Mouse (Mus musculus): ENCODE measurements around the gene Nxt1. TPM values are rescaled to one million over a fixed set of nuclear protein-coding genes. Genes with fewer than 3 reads are reported as not detected.
A peak's percentile ranks its signal among the peaks of the same experiment; 100 is the strongest.

Nxt1 gene
- polyA plus RNA-seq (2016; fragmentation: Nextera tagmentation; extraction: Ambion mirVana), result 53.5 and 59.7 TPM in 2 replicates

DNA sequence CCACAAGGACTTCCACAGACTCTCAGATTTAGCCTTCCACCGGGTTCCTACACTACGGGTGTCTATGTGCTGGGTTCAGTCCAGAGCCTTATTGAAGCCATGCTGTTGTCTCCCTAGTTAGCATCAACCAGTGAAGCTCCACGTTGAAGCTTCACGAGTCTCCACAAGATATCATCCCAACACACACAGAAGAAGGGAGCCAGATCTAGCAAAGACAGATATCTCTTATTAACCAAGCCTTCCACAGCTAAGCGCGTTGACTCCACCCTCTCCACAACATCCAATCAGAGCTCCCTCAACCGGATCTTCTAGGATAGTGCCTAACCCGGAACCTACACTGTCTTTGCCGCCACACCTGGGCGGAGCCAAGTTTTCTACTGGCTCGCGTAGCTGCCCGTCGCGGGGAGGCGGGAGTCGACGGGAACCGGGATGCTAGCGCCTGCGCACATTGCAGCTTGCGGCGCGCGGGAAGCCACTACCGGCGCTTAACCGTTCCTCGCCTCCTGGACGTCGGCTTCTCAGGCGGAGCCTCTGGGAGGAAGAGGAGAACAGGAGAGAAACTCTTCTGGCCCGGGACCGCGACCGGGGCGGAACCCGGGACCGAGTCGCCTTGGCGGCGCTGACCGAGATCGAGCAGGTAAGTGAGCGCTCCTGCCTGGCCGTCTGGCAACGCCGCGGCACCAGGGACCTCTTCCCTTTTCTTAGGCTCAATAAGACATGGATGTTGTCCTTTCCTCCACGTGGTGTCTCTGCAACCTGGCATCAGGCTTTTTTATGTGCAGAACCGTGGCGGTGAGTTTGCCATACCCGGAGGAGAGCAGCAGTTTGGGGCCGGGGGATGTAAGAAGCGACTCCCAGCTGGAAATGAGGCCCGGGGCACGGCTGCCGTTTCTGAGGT, at the start of gene Nxt1:
Nxt1 (plus strand) TSS at position 403 of the 898 bp plus-strand sequence.
- no peaks in the 10 kb centered on the region for H3K27me3 ChIP-seq (replicated peaks)
- H3K9me3 ChIP-seq (replicated peaks), result no peaks in the 10 kb centered on the region
- H3K4me3 ChIP-seq, result peak within 1 kb of the TSS; percentile 76
- H3K36me3 ChIP-seq, result peaks cover 24% of the 10 kb centered on the region
- peak within 1 kb of the TSS; percentile 64 for H3K27ac ChIP-seq (ENCODE audit: poor library complexity, severe bottlenecking)
- peak; percentile 100 for ATAC-seq (ENCODE audit: insufficient number of reproducible peaks, low FRiP score)
- H3K4me1 ChIP-seq (replicated peaks), result peaks cover 19% of the 10 kb centered on the region
- H3K9ac ChIP-seq, result peak within 1 kb of the TSS; percentile 82
- 1% methylated on average over 58 of the region's 58 CpGs for WGBS
- peak within 1 kb of the TSS; percentile 88 for H3K4me2 ChIP-seq

DNA sequence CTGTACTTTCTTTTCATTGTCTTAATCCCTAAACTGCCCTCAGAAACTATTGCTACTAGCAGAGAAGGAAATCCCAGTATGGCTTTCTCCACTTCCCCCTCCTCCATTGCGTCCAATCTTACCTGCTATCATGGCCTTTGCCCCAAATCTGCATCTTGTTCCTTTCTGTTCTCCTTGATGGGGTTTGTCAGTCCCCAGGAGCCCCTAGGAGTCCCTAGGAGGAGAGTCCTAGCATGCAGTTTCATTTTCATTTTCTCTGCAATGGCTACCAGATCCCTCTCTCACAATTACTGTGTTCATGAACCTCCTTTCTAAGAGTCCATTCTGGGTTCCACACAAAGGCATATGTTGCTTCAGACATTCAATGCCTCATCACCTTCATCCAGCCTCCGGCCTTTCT, 49.3 kb upstream of the Nxt1 start:
- 75% methylated on average over 2 of the region's 2 CpGs for WGBS
- Histone ChIP-seq H3K4me2 (no peak overlapping the region), H3K9ac (no peak overlapping the region), H3K4me1 (replicated peaks) (no peaks in the 10 kb centered on the region), H3K36me3 (no peaks in the 10 kb centered on the region), H3K27ac (ENCODE audit: poor library complexity, severe bottlenecking) (no peak overlapping the region), H3K4me3 (no peak overlapping the region), H3K27me3 (replicated peaks) (no peaks in the 10 kb centered on the region), H3K9me3 (replicated peaks) (no peaks in the 10 kb centered on the region)
- no peak for ATAC-seq (ENCODE audit: insufficient number of reproducible peaks, low FRiP score)

DNA sequence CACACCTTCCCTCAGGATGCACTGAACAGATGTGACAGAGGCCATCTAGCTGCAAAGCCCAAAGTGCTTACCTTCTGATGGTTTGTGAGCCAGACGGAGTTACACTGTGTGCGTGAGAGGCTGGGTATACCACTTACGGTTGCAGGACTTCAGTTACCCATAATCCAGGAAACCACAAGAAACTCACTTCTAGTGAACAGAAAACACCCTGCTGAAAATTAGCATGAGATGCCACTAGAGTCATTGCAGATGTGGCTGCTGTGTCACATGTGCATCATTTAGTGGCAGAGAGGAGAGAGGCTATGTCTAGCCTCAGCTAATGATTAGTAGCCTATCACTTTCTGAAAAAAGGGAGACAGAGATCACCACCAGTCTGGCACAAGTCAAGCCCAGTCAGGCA, 47.9 kb upstream of the Nxt1 start:
- Histone ChIP-seq H3K4me3 (no peak overlapping the region), H3K4me2 (no peak overlapping the region), H3K4me1 (replicated peaks) (no peaks in the 10 kb centered on the region), H3K27me3 (replicated peaks) (no peaks in the 10 kb centered on the region), H3K9ac (no peak overlapping the region), H3K9me3 (replicated peaks) (no peaks in the 10 kb centered on the region), H3K27ac (ENCODE audit: poor library complexity, severe bottlenecking) (no peak overlapping the region), H3K36me3 (no peaks in the 10 kb centered on the region)
- ATAC-seq (ENCODE audit: insufficient number of reproducible peaks, low FRiP score), result no peak
- WGBS, result 90% methylated on average over 3 of the region's 3 CpGs

DNA sequence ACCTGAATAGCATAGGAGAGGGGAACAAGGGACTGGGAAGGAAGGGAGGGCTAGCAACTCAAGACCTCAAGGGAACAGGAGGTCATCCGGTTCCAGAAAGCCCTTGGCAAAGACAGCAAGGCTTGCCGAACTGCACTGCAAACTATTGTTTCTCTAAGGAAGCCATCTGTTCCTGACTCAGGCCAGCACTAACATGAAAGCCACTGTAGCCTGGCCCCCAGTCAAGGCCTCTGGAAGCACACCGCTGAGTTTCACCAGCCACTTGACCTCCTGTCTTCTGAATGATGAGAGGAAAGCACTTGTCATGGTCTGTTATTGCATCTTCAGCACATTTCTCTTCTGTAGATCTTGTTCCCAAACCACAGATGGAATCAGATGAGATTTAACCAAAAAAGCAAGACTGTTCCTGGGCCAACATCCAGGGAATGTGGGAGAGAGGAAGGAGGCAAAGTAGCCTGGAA, 45.4 kb upstream of the Nxt1 start:
- H3K4me1 ChIP-seq (replicated peaks), result no peaks in the 10 kb centered on the region
- H3K4me2 ChIP-seq, result no peak overlapping the region
- H3K36me3 ChIP-seq, result no peaks in the 10 kb centered on the region
- WGBS, result 59% methylated on average over 3 of the region's 3 CpGs
- no peak overlapping the region for H3K4me3 ChIP-seq
- H3K27me3 ChIP-seq (replicated peaks), result no peaks in the 10 kb centered on the region
- no peaks in the 10 kb centered on the region for H3K9me3 ChIP-seq (replicated peaks)
- ATAC-seq (ENCODE audit: insufficient number of reproducible peaks, low FRiP score), result peak; percentile 67
- 0 out of 2 replicates have a peak overlapping the region, but pooled peaks have one; percentile 0 for H3K27ac ChIP-seq (ENCODE audit: poor library complexity, severe bottlenecking)
- H3K9ac ChIP-seq, result no peak overlapping the region

DNA sequence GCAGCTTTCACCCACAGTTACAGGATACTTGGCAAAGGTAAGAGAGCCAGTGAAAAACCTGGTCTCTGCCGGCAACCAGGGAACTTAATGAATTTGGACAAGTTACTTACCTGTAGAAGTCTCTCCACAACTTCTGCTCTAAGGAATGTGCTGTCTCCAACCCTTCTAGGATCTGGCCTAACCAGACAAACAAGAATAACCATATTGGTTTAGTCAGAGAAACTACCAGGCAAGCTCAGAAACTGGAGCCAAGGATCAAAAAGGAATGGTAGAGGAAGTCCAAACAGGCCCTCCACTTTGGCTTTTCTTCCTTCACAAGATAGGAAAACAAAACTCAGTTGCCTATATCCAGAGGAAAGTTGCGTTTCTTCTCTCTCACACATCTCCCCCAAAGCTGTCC, 41.4 kb upstream of the Nxt1 start:
- H3K4me2 ChIP-seq, result no peak overlapping the region
- H3K27me3 ChIP-seq (replicated peaks), result no peaks in the 10 kb centered on the region
- 79% methylated on average over 2 of the region's 2 CpGs for WGBS
- no peaks in the 10 kb centered on the region for H3K36me3 ChIP-seq
- H3K27ac ChIP-seq (ENCODE audit: poor library complexity, severe bottlenecking), result no peak overlapping the region
- no peaks in the 10 kb centered on the region for H3K9me3 ChIP-seq (replicated peaks)
- no peak overlapping the region for H3K9ac ChIP-seq
- H3K4me3 ChIP-seq, result no peak overlapping the region
- no peaks in the 10 kb centered on the region for H3K4me1 ChIP-seq (replicated peaks)
- ATAC-seq (ENCODE audit: insufficient number of reproducible peaks, low FRiP score), result no peak

DNA sequence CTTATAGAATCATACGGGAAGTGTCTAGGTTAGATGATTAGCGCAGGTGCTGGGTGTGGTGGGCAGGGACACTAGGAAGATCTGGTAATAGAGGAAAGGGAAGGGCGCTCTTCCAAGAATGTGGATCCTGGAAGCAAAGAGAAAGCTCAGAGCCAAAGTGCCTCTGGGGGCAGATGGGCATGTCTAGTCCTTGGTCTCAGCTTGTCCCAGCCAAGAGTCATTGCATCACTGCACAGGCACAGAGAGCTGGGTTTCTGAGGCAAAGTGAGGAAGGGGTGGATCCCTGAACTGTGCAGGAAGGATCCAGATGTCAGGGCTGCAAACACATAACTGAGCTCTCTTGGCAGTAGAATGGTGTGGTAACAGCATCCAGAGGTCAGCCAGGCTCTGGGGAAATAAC, 40.8 kb upstream of the Nxt1 start:
- H3K4me3 ChIP-seq, result no peak overlapping the region

DNA sequence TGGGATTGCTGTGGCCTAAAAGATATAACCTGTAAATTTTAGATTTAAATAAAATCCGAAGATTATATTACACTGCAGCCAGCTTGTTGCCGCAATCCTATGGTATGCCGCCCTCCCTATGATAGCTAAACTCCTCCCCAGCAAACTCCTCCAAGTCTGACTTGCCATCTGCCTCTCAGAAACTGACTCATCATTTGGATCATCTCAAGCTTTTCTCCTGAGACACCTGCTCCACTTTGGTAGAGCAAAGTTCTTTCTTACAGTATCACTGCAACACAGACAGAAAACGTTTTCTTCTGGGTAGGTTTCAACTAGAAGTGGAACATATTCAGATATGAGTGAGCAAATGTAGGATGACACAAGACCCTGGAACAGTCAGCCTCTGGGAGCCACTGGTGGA, 37.9 kb upstream of the Nxt1 start:
- Histone ChIP-seq H3K9ac (no peak overlapping the region), H3K4me2 (no peak overlapping the region), H3K4me1 (replicated peaks) (no peaks in the 10 kb centered on the region), H3K27me3 (replicated peaks) (no peaks in the 10 kb centered on the region), H3K36me3 (no peaks in the 10 kb centered on the region), H3K9me3 (replicated peaks) (no peaks in the 10 kb centered on the region), H3K4me3 (no peak overlapping the region), H3K27ac (ENCODE audit: poor library complexity, severe bottlenecking) (no peak overlapping the region)
- WGBS, result 69% methylated on average over 4 of the region's 4 CpGs
- no peak for ATAC-seq (ENCODE audit: insufficient number of reproducible peaks, low FRiP score)

More for the DNA sequence above, 40.8 kb upstream of the Nxt1 start:
- ATAC-seq (ENCODE audit: insufficient number of reproducible peaks, low FRiP score), result no peak
- no peak overlapping the region for H3K9ac ChIP-seq
- H3K4me2 ChIP-seq, result no peak overlapping the region
- H3K9me3 ChIP-seq (replicated peaks), result no peaks in the 10 kb centered on the region
- no peaks in the 10 kb centered on the region for H3K36me3 ChIP-seq
- H3K27me3 ChIP-seq (replicated peaks), result no peaks in the 10 kb centered on the region
- no peak overlapping the region for H3K27ac ChIP-seq (ENCODE audit: poor library complexity, severe bottlenecking)
- no peaks in the 10 kb centered on the region for H3K4me1 ChIP-seq (replicated peaks)
- WGBS, result 85% methylated on average over 3 of the region's 3 CpGs

DNA sequence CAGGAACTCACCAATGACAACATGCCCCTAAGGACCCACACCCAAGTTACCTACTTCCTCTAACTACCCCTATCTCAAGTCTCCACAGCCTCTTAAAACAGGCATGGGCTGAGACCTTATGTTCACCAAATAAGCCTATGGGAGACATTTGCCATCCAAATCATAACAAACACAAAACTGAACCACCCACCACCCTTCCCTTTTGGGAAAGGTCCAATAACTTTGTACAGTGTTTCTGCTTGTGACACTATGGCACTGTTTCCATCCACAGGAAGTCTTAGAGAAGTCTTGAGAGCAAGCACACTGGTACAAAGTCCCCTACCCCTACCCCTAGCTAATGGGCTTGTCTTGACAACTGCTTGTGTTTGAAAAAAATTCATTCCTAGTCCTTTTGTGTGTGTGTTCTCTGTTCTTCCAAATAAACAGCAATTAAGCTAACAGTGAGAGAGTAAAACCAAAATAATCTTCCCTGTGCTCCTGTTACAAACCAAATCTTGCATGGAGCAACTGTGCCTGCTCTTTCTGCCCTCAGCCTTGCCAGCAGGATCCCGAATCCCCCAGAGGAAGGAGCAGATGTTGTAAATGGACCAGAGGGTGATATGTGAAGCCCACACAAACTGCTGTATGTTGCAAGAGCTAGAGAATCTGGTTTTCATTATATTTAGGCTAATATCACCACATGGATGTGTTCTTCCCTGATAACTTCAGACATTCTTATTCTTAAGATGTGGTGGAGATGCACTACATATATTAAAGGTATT, 29.6 kb upstream of the Nxt1 start:
- no peak for ATAC-seq (ENCODE audit: insufficient number of reproducible peaks, low FRiP score)
- Histone ChIP-seq H3K4me3 (no peak overlapping the region), H3K4me2 (no peak overlapping the region), H3K4me1 (replicated peaks) (no peaks in the 10 kb centered on the region), H3K27me3 (replicated peaks) (no peaks in the 10 kb centered on the region), H3K9ac (no peak overlapping the region), H3K27ac (ENCODE audit: poor library complexity, severe bottlenecking) (no peak overlapping the region), H3K36me3 (no peaks in the 10 kb centered on the region), H3K9me3 (replicated peaks) (no peaks in the 10 kb centered on the region)
- WGBS, result 43% methylated on average over 1 of the region's 1 CpGs

DNA sequence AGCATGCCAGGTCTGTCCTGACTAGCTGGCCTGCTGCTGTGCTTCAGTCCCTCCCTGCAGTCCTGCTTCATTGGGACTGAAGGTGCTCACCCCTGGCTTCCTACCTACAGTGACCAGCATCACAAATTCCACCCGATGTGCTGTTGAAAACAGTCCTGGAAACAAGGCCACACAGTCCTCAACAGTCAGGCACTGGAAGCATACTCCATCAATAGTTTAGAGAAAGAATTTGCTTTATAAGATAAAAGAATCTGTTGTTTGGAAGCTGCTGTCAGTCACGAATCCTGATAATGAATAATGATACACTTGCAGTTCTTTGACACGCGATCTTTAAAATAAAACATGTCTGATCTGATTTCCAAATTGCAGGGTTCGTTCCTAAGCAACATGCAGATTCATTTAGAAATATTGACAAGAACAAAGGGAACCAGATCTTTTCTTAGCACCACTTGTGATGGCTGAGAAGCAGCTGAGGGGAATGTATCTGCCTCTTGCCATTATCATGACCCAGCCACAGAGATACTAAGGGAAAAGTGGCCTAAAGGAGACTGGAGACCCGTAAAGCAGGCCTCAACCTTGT, 27.9 kb upstream of the Nxt1 start:
- Histone ChIP-seq H3K27ac (ENCODE audit: poor library complexity, severe bottlenecking) (no peak overlapping the region), H3K36me3 (no peaks in the 10 kb centered on the region), H3K4me3 (no peak overlapping the region), H3K4me1 (replicated peaks) (no peaks in the 10 kb centered on the region), H3K9ac (no peak overlapping the region), H3K27me3 (replicated peaks) (no peaks in the 10 kb centered on the region), H3K4me2 (no peak overlapping the region), H3K9me3 (replicated peaks) (no peaks in the 10 kb centered on the region)
- ATAC-seq (ENCODE audit: insufficient number of reproducible peaks, low FRiP score), result no peak
- WGBS, result 70% methylated on average over 6 of the region's 6 CpGs

DNA sequence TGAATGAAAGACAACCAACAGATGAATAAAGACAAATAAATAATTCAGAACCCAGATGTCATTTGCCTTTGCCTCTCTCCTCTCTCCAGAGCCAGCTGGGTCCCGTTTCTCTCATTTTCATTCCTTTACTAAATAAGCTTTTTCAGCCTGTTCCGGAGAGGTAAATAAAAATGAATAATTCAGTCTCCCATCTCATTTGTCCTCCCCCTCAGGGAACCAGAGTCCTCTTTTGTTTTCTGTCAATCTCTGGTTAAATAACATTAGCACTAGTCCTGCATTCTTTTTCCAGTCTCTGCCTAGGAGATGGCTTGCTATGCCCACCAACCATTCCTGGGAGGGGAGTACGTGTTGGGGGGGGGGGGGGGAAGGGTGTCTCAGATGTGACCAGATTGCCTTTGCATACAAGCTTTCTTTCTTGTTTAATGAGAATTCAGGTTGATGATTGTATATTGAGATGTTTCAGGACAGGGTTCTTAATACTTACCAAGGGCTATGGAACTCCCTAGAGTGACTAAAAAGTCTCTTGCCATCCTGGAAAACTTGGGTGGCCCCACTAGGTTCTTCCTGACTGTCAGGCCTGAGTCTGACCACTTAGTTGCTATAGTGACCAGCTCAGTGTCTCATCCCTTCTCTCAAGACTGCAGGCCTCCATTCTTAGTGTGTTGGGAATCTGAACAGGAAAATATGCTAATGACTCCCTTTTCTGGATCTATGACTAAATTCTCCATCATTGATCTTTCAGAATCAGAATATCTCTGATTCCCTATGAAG, 21.6 kb upstream of the Nxt1 start:
- 42% methylated on average over 3 of the region's 3 CpGs for WGBS
- H3K4me1 ChIP-seq (replicated peaks), result no peaks in the 10 kb centered on the region

More for the DNA sequence above, 21.6 kb upstream of the Nxt1 start:
- Histone ChIP-seq H3K9me3 (replicated peaks) (no peaks in the 10 kb centered on the region), H3K36me3 (no peaks in the 10 kb centered on the region), H3K27ac (ENCODE audit: poor library complexity, severe bottlenecking) (no peak overlapping the region), H3K27me3 (replicated peaks) (no peaks in the 10 kb centered on the region), H3K4me2 (no peak overlapping the region), H3K4me3 (no peak overlapping the region), H3K9ac (no peak overlapping the region)
- no peak for ATAC-seq (ENCODE audit: insufficient number of reproducible peaks, low FRiP score)
